Mouse (Mus musculus): ENCODE measurements around the gene Cga. TPM values are rescaled to one million over a fixed set of nuclear protein-coding genes. Genes with fewer than 3 reads are reported as not detected.
"Not testable (repeated sequence)": the region's sequence is repeated elsewhere in the genome, so short reads cannot be mapped to it uniquely, and the experiment has no call there.

The Cga gene
- polyA plus RNA-seq, 1 experiment from 2014 or later, result 6.1 TPM

DNA sequence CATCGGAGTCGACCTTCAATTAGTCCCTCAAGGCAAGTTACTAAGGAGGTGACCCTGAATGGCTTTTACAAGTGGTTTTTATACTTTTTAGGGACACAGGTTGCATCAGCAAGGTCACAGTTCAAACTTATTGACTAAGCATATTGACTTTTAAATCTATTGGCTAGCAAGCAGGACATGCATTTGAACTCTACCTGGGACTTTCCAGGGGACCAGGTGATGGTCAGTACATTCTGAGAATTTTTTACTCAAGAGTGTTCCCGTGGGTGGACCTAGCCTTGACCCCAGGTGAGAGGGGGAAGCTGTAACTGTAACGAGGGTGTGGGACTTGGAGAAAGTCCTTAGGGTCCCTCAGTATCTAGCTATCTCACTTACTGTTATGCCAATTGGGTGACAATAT, 7.6 kb downstream of the Cga start:
- no peak overlapping the region for H3K4me3 ChIP-seq (ENCODE audit: low read depth, low read length)
- 0 out of 2 replicates have a peak, but pooled peaks cover 2% of the 10 kb centered on the region for H3K4me1 ChIP-seq (ENCODE audit: control insufficient read depth, insufficient read depth, low read length)
- H3K36me3 ChIP-seq (ENCODE audit: control insufficient read depth, insufficient read depth, low read length), result no peaks in the 10 kb centered on the region
- no peak overlapping the region for H3K27ac ChIP-seq (replicated peaks; ENCODE audit: low read depth, low read length)
- WGBS, result 75% methylated on average over 4 of the region's 4 CpGs
- no peak overlapping the region for H3K9ac ChIP-seq (ENCODE audit: low read depth, low read length)
- no peak overlapping the region for H3K4me2 ChIP-seq (ENCODE audit: low read depth, low read length)
- DNase-seq (ENCODE audit: low spot score), result no peak
- no peaks in the 10 kb centered on the region for H3K27me3 ChIP-seq (replicated peaks; ENCODE audit: control insufficient read depth, insufficient read depth, low read length)
- H3K9me3 ChIP-seq (ENCODE audit: control insufficient read depth, low read length), result no peaks in the 10 kb centered on the region
- ATAC-seq (ENCODE audit: low read depth), result no peak

- ATAC-seq (ENCODE audit: low read depth); H3K4me3 ChIP-seq (ENCODE audit: low read depth, low read length); H3K27ac ChIP-seq (replicated peaks; ENCODE audit: low read depth, low read length); DNase-seq (ENCODE audit: low spot score); H3K4me1 ChIP-seq (ENCODE audit: control insufficient read depth, insufficient read depth, low read length); H3K4me2 ChIP-seq (ENCODE audit: low read depth, low read length); H3K36me3 ChIP-seq (ENCODE audit: control insufficient read depth, insufficient read depth, low read length); H3K9me3 ChIP-seq (ENCODE audit: control insufficient read depth, low read length); H3K9ac ChIP-seq (ENCODE audit: low read depth, low read length); H3K27me3 ChIP-seq (replicated peaks; ENCODE audit: control insufficient read depth, insufficient read depth, low read length): not testable (repeated sequence)
- WGBS, result 62% methylated on average over 3 of the region's 3 CpGs
Measured at GRCm38 (mm10) chr4:34901582-34901981, 8.0 kb downstream of the Cga start.

- 61% methylated on average over 5 of the region's 5 CpGs for WGBS
- Histone ChIP-seq H3K9me3 (ENCODE audit: control insufficient read depth, low read length) (no peaks in the 10 kb centered on the region), H3K27me3 (replicated peaks; ENCODE audit: control insufficient read depth, insufficient read depth, low read length) (no peaks in the 10 kb centered on the region), H3K4me1 (ENCODE audit: control insufficient read depth, insufficient read depth, low read length) (0 out of 2 replicates have a peak, but pooled peaks cover under 1% of the 10 kb centered on the region), H3K36me3 (ENCODE audit: control insufficient read depth, insufficient read depth, low read length) (no peaks in the 10 kb centered on the region), H3K9ac (ENCODE audit: low read depth, low read length) (no peak overlapping the region), H3K4me2 (ENCODE audit: low read depth, low read length) (no peak overlapping the region), H3K27ac (replicated peaks; ENCODE audit: low read depth, low read length) (no peak overlapping the region), H3K4me3 (ENCODE audit: low read depth, low read length) (no peak overlapping the region)
- DNase-seq (ENCODE audit: low spot score) (no peak), ATAC-seq (ENCODE audit: low read depth) (no peak)
Measured at GRCm38 (mm10) chr4:34905396-34905795, 11.8 kb downstream of the Cga start.

DNA sequence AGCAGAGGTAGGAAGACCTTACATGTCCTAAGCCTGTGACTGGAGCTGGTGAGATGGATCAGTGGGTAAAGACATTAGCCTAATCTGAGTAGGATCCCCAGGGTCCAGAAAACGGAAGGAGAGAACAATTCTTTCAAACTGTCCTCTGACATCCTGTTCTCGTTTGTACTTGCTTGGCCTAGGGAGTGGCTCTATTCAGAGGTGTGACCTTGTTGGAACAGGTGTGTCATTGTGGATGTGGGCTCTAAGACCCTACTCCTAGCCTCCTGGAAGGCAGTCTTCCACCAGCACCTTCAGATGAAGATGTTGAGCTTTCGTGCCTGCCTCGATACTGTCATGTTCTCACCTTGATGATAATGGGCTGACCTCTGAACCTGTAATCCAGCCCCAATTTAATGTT, 12.6 kb downstream of the Cga start:
- H3K27me3 ChIP-seq (replicated peaks; ENCODE audit: control insufficient read depth, insufficient read depth, low read length), result no peaks in the 10 kb centered on the region
- H3K36me3 ChIP-seq (ENCODE audit: control insufficient read depth, insufficient read depth, low read length), result no peaks in the 10 kb centered on the region
- DNase-seq (ENCODE audit: low spot score) (no peak), ATAC-seq (ENCODE audit: low read depth) (no peak)
- no peak overlapping the region for H3K4me3 ChIP-seq (ENCODE audit: low read depth, low read length)
- whole genome bisulfite sequencing, result 74% methylated on average over 4 of the region's 4 CpGs
- H3K9me3 ChIP-seq (ENCODE audit: control insufficient read depth, low read length), result no peaks in the 10 kb centered on the region
- no peaks in the 10 kb centered on the region for H3K4me1 ChIP-seq (ENCODE audit: control insufficient read depth, insufficient read depth, low read length)
- no peak overlapping the region for H3K9ac ChIP-seq (ENCODE audit: low read depth, low read length)
- no peak overlapping the region for H3K27ac ChIP-seq (replicated peaks; ENCODE audit: low read depth, low read length)
- no peak overlapping the region for H3K4me2 ChIP-seq (ENCODE audit: low read depth, low read length)

DNA sequence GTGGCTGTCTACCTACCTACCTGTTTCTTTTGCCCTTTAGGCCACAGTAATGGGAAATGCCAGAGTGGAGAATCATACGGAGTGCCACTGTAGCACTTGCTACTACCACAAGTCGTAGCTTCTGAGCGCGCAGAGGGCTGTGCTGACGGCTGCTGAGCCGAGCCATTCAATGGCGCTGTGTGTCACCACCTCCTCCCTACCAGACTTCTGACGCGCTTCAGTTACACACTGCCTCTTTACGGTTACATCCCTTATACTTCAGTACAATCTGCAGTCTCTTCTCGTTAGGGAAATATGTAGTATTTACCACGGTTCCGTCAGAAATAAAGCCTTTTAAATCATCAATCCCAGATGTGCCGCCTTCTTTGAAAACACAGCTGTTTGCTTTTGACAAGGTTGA, 13.4 kb downstream of the Cga start:
- no peaks in the 10 kb centered on the region for H3K4me1 ChIP-seq (ENCODE audit: control insufficient read depth, insufficient read depth, low read length)
- ATAC-seq (ENCODE audit: low read depth), result no peak; the same call in 1 of the 2 replicates
- H3K27me3 ChIP-seq (replicated peaks; ENCODE audit: control insufficient read depth, insufficient read depth, low read length), result no peaks in the 10 kb centered on the region
- no peak overlapping the region for H3K27ac ChIP-seq (replicated peaks; ENCODE audit: low read depth, low read length)
- no peak overlapping the region for H3K9ac ChIP-seq (ENCODE audit: low read depth, low read length)
- 33% methylated on average over 14 of the region's 14 CpGs for WGBS
- peak; percentile 63 for DNase-seq (ENCODE audit: low spot score)
- H3K4me3 ChIP-seq (ENCODE audit: low read depth, low read length), result no peak overlapping the region
- no peaks in the 10 kb centered on the region for H3K9me3 ChIP-seq (ENCODE audit: control insufficient read depth, low read length)
- H3K4me2 ChIP-seq (ENCODE audit: low read depth, low read length), result peak overlapping the region; percentile 23; the same call in 1 of the 2 replicates
- no peaks in the 10 kb centered on the region for H3K36me3 ChIP-seq (ENCODE audit: control insufficient read depth, insufficient read depth, low read length)

DNA sequence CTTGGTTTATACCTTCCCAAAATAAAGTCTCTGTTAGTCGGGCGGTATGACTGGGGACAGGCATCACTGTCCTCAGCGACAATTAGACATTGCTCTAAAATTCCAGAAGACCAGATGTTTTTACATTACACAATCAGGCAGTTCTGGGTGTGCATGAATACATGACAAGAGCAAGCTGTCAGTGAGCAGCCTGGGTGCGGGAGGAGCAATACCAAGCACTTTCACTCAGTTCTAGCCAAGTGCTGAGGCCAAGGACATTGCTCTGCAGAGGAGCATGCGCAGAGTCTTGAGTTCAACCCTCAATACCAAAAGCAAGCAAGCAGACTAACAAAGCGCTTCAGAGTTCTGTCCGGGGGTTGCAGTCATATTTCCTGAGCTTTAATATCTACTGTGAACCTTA, 14.5 kb downstream of the Cga start:
- Histone ChIP-seq H3K36me3 (ENCODE audit: control insufficient read depth, insufficient read depth, low read length) (no peaks in the 10 kb centered on the region), H3K4me3 (ENCODE audit: low read depth, low read length) (no peak overlapping the region), H3K9me3 (ENCODE audit: control insufficient read depth, low read length) (no peaks in the 10 kb centered on the region), H3K27ac (replicated peaks; ENCODE audit: low read depth, low read length) (no peak overlapping the region), H3K27me3 (replicated peaks; ENCODE audit: control insufficient read depth, insufficient read depth, low read length) (no peaks in the 10 kb centered on the region), H3K4me1 (ENCODE audit: control insufficient read depth, insufficient read depth, low read length) (no peaks in the 10 kb centered on the region), H3K9ac (ENCODE audit: low read depth, low read length) (no peak overlapping the region), H3K4me2 (ENCODE audit: low read depth, low read length) (no peak overlapping the region)
- ATAC-seq (ENCODE audit: low read depth) (no peak), DNase-seq (ENCODE audit: low spot score) (no peak)
- WGBS, result 76% methylated on average over 7 of the region's 7 CpGs

DNA sequence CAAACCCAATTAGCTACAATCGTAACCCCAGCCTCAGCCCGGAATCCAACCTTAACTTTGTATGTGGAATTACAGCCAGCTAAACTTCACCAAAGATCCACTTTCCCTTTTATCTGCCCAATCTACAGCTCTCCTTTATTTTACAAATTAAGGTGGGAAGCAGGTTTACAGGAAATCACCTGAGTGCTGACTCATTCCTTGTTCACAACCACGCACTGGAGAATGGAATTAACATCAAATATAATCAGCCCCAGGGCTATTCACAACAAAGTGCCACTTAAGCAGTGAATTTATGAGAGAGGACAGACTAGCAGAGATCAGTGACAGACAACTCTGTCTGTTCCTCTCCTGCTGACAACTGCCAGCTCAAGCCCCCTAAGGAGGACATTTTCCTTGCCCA, 17.8 kb downstream of the Cga start:
- no peak overlapping the region for H3K4me3 ChIP-seq (ENCODE audit: low read depth, low read length)
- no peak for DNase-seq (ENCODE audit: low spot score)
- no peak overlapping the region for H3K4me2 ChIP-seq (ENCODE audit: low read depth, low read length)
- no peaks in the 10 kb centered on the region for H3K9me3 ChIP-seq (ENCODE audit: control insufficient read depth, low read length)
- no peaks in the 10 kb centered on the region for H3K36me3 ChIP-seq (ENCODE audit: control insufficient read depth, insufficient read depth, low read length)
- no peak overlapping the region for H3K9ac ChIP-seq (ENCODE audit: low read depth, low read length)
- WGBS, result 52% methylated on average over 3 of the region's 3 CpGs
- no peak for ATAC-seq (ENCODE audit: low read depth)
- no peaks in the 10 kb centered on the region for H3K27me3 ChIP-seq (replicated peaks; ENCODE audit: control insufficient read depth, insufficient read depth, low read length)
- no peak overlapping the region for H3K27ac ChIP-seq (replicated peaks; ENCODE audit: low read depth, low read length)
- H3K4me1 ChIP-seq (ENCODE audit: control insufficient read depth, insufficient read depth, low read length), result no peaks in the 10 kb centered on the region

DNA sequence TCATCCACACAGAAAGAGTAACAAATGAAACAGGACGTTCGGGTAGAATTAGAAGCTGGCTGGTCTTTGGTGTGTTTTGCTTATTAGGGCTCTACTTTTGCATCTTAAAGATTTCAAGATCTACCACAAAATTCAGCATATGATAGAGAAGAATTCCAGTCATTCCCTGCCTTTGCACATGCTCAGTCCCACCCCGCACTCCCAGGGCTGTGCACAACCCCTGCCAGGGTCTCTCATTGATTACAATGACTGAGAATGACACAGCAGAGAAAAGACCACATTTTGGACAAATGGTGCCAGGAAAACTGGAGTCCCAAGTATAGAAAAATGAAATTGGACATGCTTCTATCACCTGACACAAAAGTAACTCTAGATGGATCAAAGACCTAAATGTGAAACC, 18.6 kb downstream of the Cga start:
- Histone ChIP-seq H3K4me3 (ENCODE audit: low read depth, low read length) (no peak overlapping the region), H3K27ac (replicated peaks; ENCODE audit: low read depth, low read length) (no peak overlapping the region), H3K27me3 (replicated peaks; ENCODE audit: control insufficient read depth, insufficient read depth, low read length) (no peaks in the 10 kb centered on the region), H3K4me2 (ENCODE audit: low read depth, low read length) (no peak overlapping the region), H3K36me3 (ENCODE audit: control insufficient read depth, insufficient read depth, low read length) (no peaks in the 10 kb centered on the region), H3K9ac (ENCODE audit: low read depth, low read length) (no peak overlapping the region), H3K4me1 (ENCODE audit: control insufficient read depth, insufficient read depth, low read length) (no peaks in the 10 kb centered on the region), H3K9me3 (ENCODE audit: control insufficient read depth, low read length) (no peaks in the 10 kb centered on the region)
- ATAC-seq (ENCODE audit: low read depth), result no peak
- no peak for DNase-seq (ENCODE audit: low spot score)
- 73% methylated on average over 3 of the region's 3 CpGs for WGBS

GRCm38 (mm10) chr4:34917400-34917799, 23.8 kb downstream of the Cga start:
- ATAC-seq (ENCODE audit: low read depth) (0 out of 2 replicates have a peak, but pooled peaks have one; percentile 50), DNase-seq (ENCODE audit: low spot score) (peak; percentile 59)
- Histone ChIP-seq H3K27me3 (replicated peaks; ENCODE audit: control insufficient read depth, insufficient read depth, low read length) (no peaks in the 10 kb centered on the region), H3K27ac (replicated peaks; ENCODE audit: low read depth, low read length) (no peak overlapping the region), H3K36me3 (ENCODE audit: control insufficient read depth, insufficient read depth, low read length) (no peaks in the 10 kb centered on the region), H3K4me1 (ENCODE audit: control insufficient read depth, insufficient read depth, low read length) (no peaks in the 10 kb centered on the region), H3K4me3 (ENCODE audit: low read depth, low read length) (no peak overlapping the region), H3K4me2 (ENCODE audit: low read depth, low read length) (no peak overlapping the region), H3K9ac (ENCODE audit: low read depth, low read length) (no peak overlapping the region), H3K9me3 (ENCODE audit: control insufficient read depth, low read length) (no peaks in the 10 kb centered on the region)
- 59% methylated on average over 7 of the region's 7 CpGs for WGBS

Measured in embryonic facial prominence, embryonic 14.5 days (tissue).